In the genomic region with DNA sequence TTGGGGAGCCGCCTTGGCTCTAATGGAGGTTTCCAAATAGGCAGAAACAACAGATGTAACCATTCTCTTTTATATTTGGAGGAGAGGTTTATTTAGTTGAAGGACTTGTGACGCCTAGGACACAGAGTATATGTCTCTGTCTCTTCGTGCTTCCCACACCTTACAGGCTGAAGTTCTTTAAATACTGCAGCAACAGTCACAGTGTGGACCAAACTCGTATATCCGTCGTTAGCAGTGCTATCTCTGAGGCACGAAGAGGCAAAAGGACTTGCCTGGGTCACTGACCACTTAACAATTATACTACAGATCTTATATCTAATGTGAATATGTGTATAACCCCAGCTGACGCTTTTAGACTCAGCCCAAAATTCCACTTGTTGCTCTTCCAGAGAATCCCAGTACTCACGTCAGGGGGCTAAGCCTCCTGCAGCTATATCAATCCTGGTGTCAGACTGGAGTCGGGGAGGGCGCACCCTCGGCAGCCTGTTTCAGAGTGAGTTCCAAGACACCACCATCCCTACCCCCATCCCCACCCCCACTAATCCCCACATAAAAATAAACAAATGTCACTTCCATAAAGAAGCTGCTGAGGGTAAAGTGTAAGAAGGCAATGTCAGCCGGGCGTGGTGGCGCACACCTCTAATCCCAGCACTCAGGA, we compare ENCODE assay signal across 8 mouse cellular contexts. TPM values are rescaled to one million over a fixed set of nuclear protein-coding genes. Genes with fewer than 3 reads are reported as not detected.
A peak's percentile ranks its signal among the peaks of the same experiment; 100 is the strongest.
DNase-seq lines count a peak whose midpoint lies in the region; ATAC-seq and TF ChIP-seq lines count a peak whose summit lies in the region.

No protein-coding gene starts in this region.

- no peaks in the 10 kb centered on the region for H3K9me3 ChIP-seq in intestine, postnatal 0 days (ENCODE audit: control insufficient read depth)
- no peaks in the 10 kb centered on the region for H3K9me3 ChIP-seq in neural tube, embryonic 12.5 days

- H3K4me2 ChIP-seq in intestine, postnatal 0 days (replicated peaks; ENCODE audit: low read depth) = peak overlapping the region; percentile 73
- H3K4me2 ChIP-seq in neural tube, embryonic 12.5 days (replicated peaks) = peak overlapping the region; percentile 76

- H3K4me1 ChIP-seq in intestine, postnatal 0 days (replicated peaks; ENCODE audit: control insufficient read depth, insufficient read depth, low read length) = no peaks in the 10 kb centered on the region
- H3K4me1 ChIP-seq in neural tube, embryonic 12.5 days = peaks cover 9% of the 10 kb centered on the region; the same call in 1 of the 2 replicates

- DNase-seq in cerebellum, adult 9-11 months = peak; percentile 34
- DNase-seq in cerebellum, adult 18-20 months = no peak
- peak; percentile 17 for DNase-seq in thymus, postnatal 4 days
- DNase-seq in thymus, adult 18-20 months = no peak
- no peak for DNase-seq in urinary bladder, adult 2 months (ENCODE audit: low spot score)
- DNase-seq in spleen, adult 12 weeks (ENCODE audit: low spot score) = no peak

- no peak overlapping the region for H3K27ac ChIP-seq in intestine, postnatal 0 days (ENCODE audit: low read depth, low read length)
- no peak overlapping the region for H3K27ac ChIP-seq in neural tube, embryonic 12.5 days

- H3K36me3 ChIP-seq in intestine, postnatal 0 days (ENCODE audit: control insufficient read depth, insufficient read depth) = peaks cover 5% of the 10 kb centered on the region; the same call in 1 of the 2 replicates
- no peaks in the 10 kb centered on the region; the same call in 1 of the 2 replicates for H3K36me3 ChIP-seq in neural tube, embryonic 12.5 days

- peak; percentile 72 for ATAC-seq in intestine, postnatal 0 days
- peak; percentile 60; the same call in 1 of the 2 replicates for ATAC-seq in neural tube, embryonic 12.5 days (ENCODE audit: low FRiP score, low read depth)

- 25% methylated on average over 15 of the region's 15 CpGs for WGBS in intestine, postnatal 0 days
- WGBS in neural tube, embryonic 12.5 days = 35% methylated on average over 15 of the region's 15 CpGs

- H3K9ac ChIP-seq in intestine, postnatal 0 days (ENCODE audit: low read depth, low read length) = peak overlapping the region; percentile 60
- peak overlapping the region; percentile 33; the same call in 1 of the 2 replicates for H3K9ac ChIP-seq in neural tube, embryonic 12.5 days

- TF ChIP-seq CTCF in intestine, postnatal 0 days (IDR thresholded peaks at IDR 0.05; ENCODE audit: low read depth) = no peak

- no peaks in the 10 kb centered on the region for H3K27me3 ChIP-seq in intestine, postnatal 0 days (replicated peaks; ENCODE audit: control insufficient read depth, insufficient read depth, low read length)
- H3K27me3 ChIP-seq in neural tube, embryonic 12.5 days (replicated peaks) = no peaks in the 10 kb centered on the region

- H3K4me3 ChIP-seq in intestine, postnatal 0 days (ENCODE audit: low read depth, low read length) = peak overlapping the region; percentile 73
- peak overlapping the region; percentile 85 for H3K4me3 ChIP-seq in neural tube, embryonic 12.5 days

RNA-seq across cellular contexts. Expression of a gene that starts 0.5 kb away (rescaled TPM):
- 2.7 and 4.0 TPM in 2 replicates for polyA plus RNA-seq in intestine, postnatal 0 days (2015; fragmentation: Nextera tagmentation; extraction: Ambion mirVana)
- polyA plus RNA-seq in neural tube, embryonic 12.5 days (2016; fragmentation: Nextera tagmentation; extraction: Ambion mirVana) = 12.1 and 16.8 TPM in 2 replicates
- 12.6 and 14.5 TPM in 2 replicates for polyA plus RNA-seq in urinary bladder, adult 2 months (2012; rRNA removed)

Comparison
In these comparisons a context has a peak if more than half of its experiments do, and no peak if none do; other contexts are left out.
1. DNase-seq: peak in cerebellum, adult 9-11 months (single experiment) and thymus, postnatal 4 days (single experiment); none in cerebellum, adult 18-20 months (0 of 2), thymus, adult 18-20 months (0 of 2), urinary bladder, adult 2 months (single experiment) and spleen, adult 12 weeks (single experiment).